Comparison of ENCODE assay signal across 7 mouse cellular contexts in the genomic region with DNA sequence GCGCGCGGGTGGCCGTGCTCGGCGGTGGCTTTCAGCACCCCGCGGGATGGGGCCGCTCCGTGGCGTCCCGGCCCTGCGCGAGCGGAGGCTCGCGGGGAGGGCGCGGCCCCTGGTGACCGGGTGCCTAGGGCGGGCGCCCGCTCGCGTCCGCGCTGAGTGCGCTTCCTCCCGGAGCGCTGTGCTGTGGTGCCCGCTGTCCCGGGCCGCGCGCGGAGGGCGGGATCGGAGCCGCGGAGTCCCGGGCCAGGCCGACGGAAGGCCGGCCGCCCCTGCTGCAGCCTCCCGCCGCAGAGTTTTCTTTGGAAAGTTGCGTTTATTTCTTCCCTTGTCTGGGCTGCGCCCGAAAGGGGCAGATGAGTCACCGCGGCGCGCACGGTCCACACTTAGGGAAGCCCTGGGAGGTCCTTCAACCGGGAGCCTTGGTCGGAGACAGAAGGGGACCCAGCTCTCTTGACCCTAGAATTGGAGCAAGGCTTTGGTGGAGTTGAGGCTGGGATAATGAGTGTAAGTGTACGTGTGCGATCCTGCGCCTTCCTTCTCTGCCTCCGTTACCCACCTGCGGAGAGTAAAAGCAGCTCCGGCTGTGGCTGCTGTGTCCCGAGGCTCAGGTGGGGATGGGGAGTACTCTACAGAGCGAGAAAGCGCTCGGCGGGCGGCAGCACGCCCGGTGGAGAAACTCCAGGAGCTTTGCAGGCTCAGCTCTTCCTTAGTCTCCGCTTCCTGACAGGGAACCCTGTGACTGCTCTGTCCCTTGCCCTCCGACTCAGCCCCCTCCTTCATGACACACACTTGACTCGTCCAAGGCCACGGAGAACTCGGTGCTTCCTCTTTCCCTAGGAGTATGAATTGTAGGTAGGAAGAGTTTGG. TPM values are rescaled to one million over a fixed set of nuclear protein-coding genes. Genes with fewer than 3 reads are reported as not detected.
DNase-seq lines count a peak whose midpoint lies in the region; ATAC-seq and TF ChIP-seq lines count a peak whose summit lies in the region.

No protein-coding gene starts in this region.

- no peak for TF ChIP-seq RAD21 in CH12.LX (IDR thresholded peaks at IDR 0.05; ENCODE audit: low read depth, low read length)

- WGBS in embryonic facial prominence, embryonic 10.5 days: under 1% methylated on average over 76 of the region's 76 CpGs
- under 1% methylated on average over 58 of the region's 76 CpGs for WGBS in hindbrain, embryonic 11.5 days
- under 1% methylated on average over 76 of the region's 76 CpGs for WGBS in liver, embryonic 14.5 days (ENCODE audit: insufficient replicate concordance)
- WGBS in stomach, embryonic 16.5 days: under 1% methylated on average over 69 of the region's 76 CpGs

- dilution Hi-C loops in CH12.LX (cut with MboI; ENCODE audit: extremely low pct_ligation_motif_present, extremely low pct_unique_long_range_greater_than_20kb, low sequenced_read_pairs): no loop called here

- peaks cover 0 to 3% of the 10 kb centered on the region in 2 experiments; a peak in 2 of 4 replicates for H3K4me1 ChIP-seq in CH12.LX (ENCODE audit: control insufficient read depth in 1 of 2, insufficient read depth in 2 of 2)
- H3K4me1 ChIP-seq in embryonic facial prominence, embryonic 10.5 days: peaks cover 56% of the 10 kb centered on the region
- H3K4me1 ChIP-seq in hindbrain, embryonic 11.5 days (replicated peaks; ENCODE audit: control insufficient read depth, insufficient read depth, low read length): peaks cover 7% of the 10 kb centered on the region; the same call in 1 of the 2 replicates
- H3K4me1 ChIP-seq in liver, embryonic 14.5 days (replicated peaks; ENCODE audit: control insufficient read depth in 2 of 2, insufficient read depth in 2 of 2, low read length in 1 of 2): peaks cover 0 to 12% of the 10 kb centered on the region in 2 experiments; a peak in 1 of 4 replicates
- H3K4me1 ChIP-seq in stomach, embryonic 16.5 days (ENCODE audit: control insufficient read depth, insufficient read depth, low read length): peaks cover 6% of the 10 kb centered on the region; the same call in 1 of the 2 replicates

- no peak for TF ChIP-seq CTCF in CH12.LX (conservative IDR thresholded peaks at IDR 0.05 in 1 of 2, IDR thresholded peaks at IDR 0.05 in 1 of 2; ENCODE audit: low read depth in 2 of 2, low read length in 2 of 2)
- no peak for TF ChIP-seq CTCF in liver, embryonic 14.5 days (IDR thresholded peaks at IDR 0.05; ENCODE audit: low read depth)

- no peak for TF ChIP-seq EP300 in CH12.LX (IDR thresholded peaks at IDR 0.05; ENCODE audit: low read length)
- no peak for TF ChIP-seq EP300 in liver, embryonic 14.5 days (IDR thresholded peaks at IDR 0.05; ENCODE audit: low read depth)

- in situ Hi-C loops in CH12.LX (cut with MboI; ENCODE audit: low pct_ligation_motif_present, low pct_unique_long_range_greater_than_20kb, low sequenced_read_pairs): no loop called here

- H3K79me2 ChIP-seq in CH12.LX (replicated peaks; ENCODE audit: control insufficient read depth, extremely low read depth, insufficient read depth, poor library complexity, severe bottlenecking): no peaks in the 10 kb centered on the region

- DNase-seq in CD4-positive helper T cell, adult 2 months (ENCODE audit: low read depth, low spot score): peak; percentile 10
- DNase-seq in CH12.LX (ENCODE audit: extremely low read depth): no peak
- DNase-seq in embryonic facial prominence, embryonic 10.5 days (ENCODE audit: low spot score): peak; percentile 46
- DNase-seq in hindbrain, embryonic 11.5 days (ENCODE audit: low spot score): peak; percentile 60
- DNase-seq in liver, embryonic 14.5 days (ENCODE audit: low read depth in 3 of 3, low spot score in 3 of 3): no peak
- no peak for DNase-seq in spleen, adult 12 weeks (ENCODE audit: low spot score)

- H3K4me3 ChIP-seq in CH12.LX (replicated peaks in 1 of 3; ENCODE audit: low read depth in 2 of 3, low read length in 2 of 3, poor library complexity in 1 of 3): peak overlapping the region in 2 of 3 experiments; percentile 47 to 72
- H3K4me3 ChIP-seq in embryonic facial prominence, embryonic 10.5 days: peak overlapping the region; percentile 90
- H3K4me3 ChIP-seq in hindbrain, embryonic 11.5 days (ENCODE audit: low read depth, low read length): peak overlapping the region; percentile 92
- peak overlapping the region; percentile 58 for H3K4me3 ChIP-seq in liver, embryonic 14.5 days (ENCODE audit: insufficient read depth in 1 of 2, low read depth in 2 of 2, low read length in 2 of 2)
- H3K4me3 ChIP-seq in stomach, embryonic 16.5 days (replicated peaks; ENCODE audit: low read length): peak overlapping the region; percentile 74

- peak; percentile 59 for ATAC-seq in hindbrain, embryonic 11.5 days (ENCODE audit: low FRiP score)
- ATAC-seq in liver, embryonic 14.5 days (ENCODE audit: insufficient read depth): peak; percentile 34; the same call in 1 of the 2 replicates
- peak; percentile 68 for ATAC-seq in stomach, embryonic 16.5 days (ENCODE audit: insufficient read depth, low FRiP score)

- H3K9me3 ChIP-seq in CH12.LX (replicated peaks; ENCODE audit: low read length): no peaks in the 10 kb centered on the region
- no peaks in the 10 kb centered on the region for H3K9me3 ChIP-seq in embryonic facial prominence, embryonic 10.5 days
- no peaks in the 10 kb centered on the region for H3K9me3 ChIP-seq in hindbrain, embryonic 11.5 days (ENCODE audit: control insufficient read depth, low read length)
- no peaks in the 10 kb centered on the region for H3K9me3 ChIP-seq in liver, embryonic 14.5 days (ENCODE audit: control insufficient read depth, low read length)
- no peaks in the 10 kb centered on the region for H3K9me3 ChIP-seq in stomach, embryonic 16.5 days (replicated peaks; ENCODE audit: control insufficient read depth, low read length)

- TF ChIP-seq POLR2A in CH12.LX (IDR thresholded peaks at IDR 0.05; ENCODE audit: low read depth, low read length): no peak

- H3K27me3 ChIP-seq in CH12.LX (replicated peaks): peaks cover 83% of the 10 kb centered on the region
- peaks cover 89% of the 10 kb centered on the region for H3K27me3 ChIP-seq in embryonic facial prominence, embryonic 10.5 days (replicated peaks; ENCODE audit: low read depth, poor library complexity, severe bottlenecking)
- H3K27me3 ChIP-seq in hindbrain, embryonic 11.5 days (ENCODE audit: control insufficient read depth, insufficient read depth, low read length): peaks cover 14% of the 10 kb centered on the region; the same call in 1 of the 2 replicates
- peaks cover 43% of the 10 kb centered on the region for H3K27me3 ChIP-seq in liver, embryonic 14.5 days (ENCODE audit: control insufficient read depth, insufficient read depth, low read length)
- peaks cover 20% of the 10 kb centered on the region; the same call in 1 of the 2 replicates for H3K27me3 ChIP-seq in stomach, embryonic 16.5 days (ENCODE audit: control insufficient read depth, insufficient read depth, low read length)

- peak overlapping the region; percentile 27 for H3K9ac ChIP-seq in CH12.LX (ENCODE audit: insufficient read depth, low read depth)
- H3K9ac ChIP-seq in hindbrain, embryonic 11.5 days (ENCODE audit: low read depth, low read length): peak overlapping the region; percentile 73
- peak overlapping the region; percentile 5; the same call in 1 of the 2 replicates for H3K9ac ChIP-seq in liver, embryonic 14.5 days (replicated peaks)
- H3K9ac ChIP-seq in stomach, embryonic 16.5 days (ENCODE audit: low read length): peak overlapping the region; percentile 79

- H3K4me2 ChIP-seq in CH12.LX (ENCODE audit: insufficient read depth, low read depth, poor library complexity, severe bottlenecking): peak overlapping the region; percentile 83
- peak overlapping the region; percentile 99 for H3K4me2 ChIP-seq in hindbrain, embryonic 11.5 days (replicated peaks; ENCODE audit: low read depth, low read length)
- H3K4me2 ChIP-seq in liver, embryonic 14.5 days (ENCODE audit: low read depth): peak overlapping the region; percentile 66
- peak overlapping the region; percentile 99 for H3K4me2 ChIP-seq in stomach, embryonic 16.5 days (ENCODE audit: low read depth, low read length)

- H3K36me3 ChIP-seq in CH12.LX (replicated peaks in 1 of 2; ENCODE audit: control insufficient read depth in 1 of 2, insufficient read depth in 1 of 2, low read length in 1 of 2): no peaks in the 10 kb centered on the region
- no peaks in the 10 kb centered on the region for H3K36me3 ChIP-seq in embryonic facial prominence, embryonic 10.5 days (replicated peaks)
- no peaks in the 10 kb centered on the region for H3K36me3 ChIP-seq in hindbrain, embryonic 11.5 days (ENCODE audit: control insufficient read depth, insufficient read depth, low read length)
- H3K36me3 ChIP-seq in liver, embryonic 14.5 days (replicated peaks; ENCODE audit: control insufficient read depth, insufficient read depth, low read depth): no peaks in the 10 kb centered on the region
- H3K36me3 ChIP-seq in stomach, embryonic 16.5 days (ENCODE audit: control insufficient read depth, insufficient read depth, low read length): no peaks in the 10 kb centered on the region

- H3K27ac ChIP-seq in CH12.LX (ENCODE audit: insufficient read depth, low read depth): no peak overlapping the region
- H3K27ac ChIP-seq in embryonic facial prominence, embryonic 10.5 days (replicated peaks): peak overlapping the region; percentile 83
- peak overlapping the region; percentile 17; the same call in 1 of the 2 replicates for H3K27ac ChIP-seq in hindbrain, embryonic 11.5 days (ENCODE audit: low read depth, low read length)
- no peak overlapping the region for H3K27ac ChIP-seq in liver, embryonic 14.5 days
- H3K27ac ChIP-seq in stomach, embryonic 16.5 days (ENCODE audit: low read length): peak overlapping the region; percentile 23; the same call in 1 of the 2 replicates

RNA-seq across cellular contexts. Expression of a gene that starts 0.6 kb away (rescaled TPM):
- 0.47 and 0.55 TPM in 2 replicates for total RNA-seq in CH12.LX (2012; rRNA removed)
- 0.11 and 0.16 TPM in 2 replicates for total RNA-seq in CH12.LX (2014; rRNA removed)
- 0.15 and 0.20 TPM in 2 replicates for polyA plus RNA-seq in CH12.LX (2012; ENCODE audit: insufficient read length, low read depth)
- polyA plus RNA-seq in embryonic facial prominence, embryonic 10.5 days (2016; fragmentation: Nextera tagmentation; extraction: Ambion mirVana): 5.4 and 8.4 TPM in 2 replicates
- 7.5 and 8.4 TPM in 2 replicates for polyA plus RNA-seq in hindbrain, embryonic 11.5 days (2014; fragmentation: Nextera tagmentation; extraction: Ambion mirVana)
- 1.9 and 2.4 TPM in 2 replicates for polyA plus RNA-seq in liver, embryonic 14.5 days (2012; rRNA removed)
- polyA plus RNA-seq in liver, embryonic 14.5 days (2014; fragmentation: Nextera tagmentation; extraction: Ambion mirVana): 1.8 and 2.5 TPM in 2 replicates
- polyA plus RNA-seq in stomach, embryonic 16.5 days (2015; fragmentation: Nextera tagmentation; extraction: Ambion mirVana): 10.5 and 12.1 TPM in 2 replicates

RNA-seq across cellular contexts. Expression of a gene that starts 44.1 kb away (rescaled TPM):
- total RNA-seq in CH12.LX (2012; rRNA removed) (18.9 and 21.0 TPM in 2 replicates), CH12.LX (2014; rRNA removed) (12.8 and 16.8 TPM in 2 replicates)
- 16.1 and 17.4 TPM in 2 replicates for polyA plus RNA-seq in CH12.LX (2012; ENCODE audit: insufficient read length, low read depth)
- 12.0 and 13.3 TPM in 2 replicates for polyA plus RNA-seq in embryonic facial prominence, embryonic 10.5 days (2016; fragmentation: Nextera tagmentation; extraction: Ambion mirVana)
- 21.1 and 22.6 TPM in 2 replicates for polyA plus RNA-seq in hindbrain, embryonic 11.5 days (2014; fragmentation: Nextera tagmentation; extraction: Ambion mirVana)
- polyA plus RNA-seq in liver, embryonic 14.5 days (2012; rRNA removed): 8.8 and 9.1 TPM in 2 replicates
- polyA plus RNA-seq in liver, embryonic 14.5 days (2014; fragmentation: Nextera tagmentation; extraction: Ambion mirVana): 8.9 and 12.0 TPM in 2 replicates
- polyA plus RNA-seq in stomach, embryonic 16.5 days (2015; fragmentation: Nextera tagmentation; extraction: Ambion mirVana): 18.6 and 21.3 TPM in 2 replicates

RNA-seq across cellular contexts. Expression of a gene that starts 53.0 kb away (rescaled TPM):
- total RNA-seq in CH12.LX (2012; rRNA removed) (87.4 and 99.4 TPM in 2 replicates), CH12.LX (2014; rRNA removed) (267 and 274 TPM in 2 replicates)
- polyA plus RNA-seq in CH12.LX (2012; ENCODE audit: insufficient read length, low read depth): 96.9 and 99.6 TPM in 2 replicates
- 104 and 105 TPM in 2 replicates for polyA plus RNA-seq in embryonic facial prominence, embryonic 10.5 days (2016; fragmentation: Nextera tagmentation; extraction: Ambion mirVana)
- polyA plus RNA-seq in hindbrain, embryonic 11.5 days (2014; fragmentation: Nextera tagmentation; extraction: Ambion mirVana): 53.3 and 66.1 TPM in 2 replicates
- 18.0 and 23.2 TPM in 2 replicates for polyA plus RNA-seq in liver, embryonic 14.5 days (2012; rRNA removed)
- polyA plus RNA-seq in liver, embryonic 14.5 days (2014; fragmentation: Nextera tagmentation; extraction: Ambion mirVana): 20.2 and 21.3 TPM in 2 replicates
- polyA plus RNA-seq in stomach, embryonic 16.5 days (2015; fragmentation: Nextera tagmentation; extraction: Ambion mirVana): 57.8 and 64.1 TPM in 2 replicates

Comparison
In these comparisons a context has a peak if more than half of its experiments do, and no peak if none do; other contexts are left out.
1. DNase-seq: peak in CD4-positive helper T cell, adult 2 months (single experiment), embryonic facial prominence, embryonic 10.5 days (single experiment) and hindbrain, embryonic 11.5 days (single experiment); none in CH12.LX (single experiment), liver, embryonic 14.5 days (0 of 3) and spleen, adult 12 weeks (single experiment).
2. H3K27ac ChIP-seq: peak in embryonic facial prominence, embryonic 10.5 days (single experiment), hindbrain, embryonic 11.5 days (single experiment) and stomach, embryonic 16.5 days (single experiment); none in CH12.LX (single experiment) and liver, embryonic 14.5 days (single experiment).
3. H3K9ac ChIP-seq: peak in every context shown above with its lines; median percentile 79 in stomach, embryonic 16.5 days; 73 in hindbrain, embryonic 11.5 days; 27 in CH12.LX; 5 in liver, embryonic 14.5 days.
4. Peak in every context shown above with its lines, with median percentiles within 50 percentile points of each other: H3K4me2 ChIP-seq, H3K4me3 ChIP-seq and ATAC-seq.